Mouse (Mus musculus) cerebellum, adult 11 months (tissue): ENCODE measurements around the gene Vps37c.

Experiments used
- DNase-seq: peaks from one replicate; pipeline ENCODE4 v3.0.0; 2022

Vps37c gene

DNA sequence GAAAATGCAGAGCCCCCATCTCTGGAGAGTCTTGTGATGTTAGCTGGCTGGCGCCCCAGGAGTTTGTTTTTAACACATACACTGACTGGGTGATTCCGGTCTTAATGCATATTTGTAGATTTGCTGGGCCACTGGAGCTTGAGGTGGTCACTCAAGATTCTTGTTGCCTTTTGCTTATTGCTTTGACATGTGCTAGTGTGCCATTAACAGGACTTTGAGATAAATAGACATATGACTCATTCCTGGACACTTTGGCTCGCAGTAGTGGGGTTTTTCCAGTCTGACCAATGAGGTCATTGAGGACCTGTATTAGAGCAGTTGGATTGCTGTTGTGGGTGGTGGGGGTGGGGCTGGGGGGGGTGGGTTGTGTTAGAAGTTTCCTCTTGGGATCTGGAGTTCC lies 1.8 kb downstream of the Vps37c start:
- DNase-seq, result no peak

DNA sequence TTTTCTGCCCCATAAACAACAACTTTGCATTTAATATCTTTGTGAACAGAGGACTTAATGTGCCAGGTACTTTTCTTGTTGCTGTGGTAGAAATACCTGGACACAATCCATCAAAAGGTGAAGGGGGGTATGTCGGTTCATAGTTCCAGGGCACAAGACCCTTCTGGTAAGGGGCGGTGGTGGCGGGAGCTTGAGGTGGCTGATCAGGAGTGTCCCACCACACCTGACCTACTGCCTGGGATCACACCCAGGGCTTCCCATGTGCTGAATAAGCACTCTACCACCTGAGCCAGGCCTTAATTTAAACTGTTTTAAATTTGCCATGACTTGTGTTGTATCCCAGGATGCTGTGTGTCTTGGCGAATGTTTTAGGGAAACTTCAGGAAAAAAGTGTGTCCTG lies 2.6 kb downstream of the Vps37c start:
- no peak for DNase-seq

DNA sequence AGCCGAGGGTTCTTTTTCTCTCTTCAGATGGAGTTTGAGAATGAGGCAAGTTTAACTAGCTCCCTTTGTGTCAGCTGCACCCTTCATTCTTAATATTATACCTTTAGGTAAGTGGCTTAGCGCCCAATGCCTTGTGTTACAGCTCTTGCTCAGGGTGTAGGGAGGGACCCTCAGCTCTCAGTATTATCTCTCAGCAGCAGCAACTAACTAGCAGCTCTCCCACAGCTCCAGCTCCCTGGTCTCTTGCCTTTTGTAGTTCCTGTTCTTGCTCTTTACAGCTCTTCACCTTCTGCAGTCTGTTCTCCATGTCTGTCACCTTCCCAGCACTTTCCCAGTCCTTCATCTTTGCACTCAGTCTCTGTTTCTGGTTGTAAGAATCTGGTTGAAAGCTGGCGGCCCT lies 3.1 kb downstream of the Vps37c start:
- no peak for DNase-seq

DNA sequence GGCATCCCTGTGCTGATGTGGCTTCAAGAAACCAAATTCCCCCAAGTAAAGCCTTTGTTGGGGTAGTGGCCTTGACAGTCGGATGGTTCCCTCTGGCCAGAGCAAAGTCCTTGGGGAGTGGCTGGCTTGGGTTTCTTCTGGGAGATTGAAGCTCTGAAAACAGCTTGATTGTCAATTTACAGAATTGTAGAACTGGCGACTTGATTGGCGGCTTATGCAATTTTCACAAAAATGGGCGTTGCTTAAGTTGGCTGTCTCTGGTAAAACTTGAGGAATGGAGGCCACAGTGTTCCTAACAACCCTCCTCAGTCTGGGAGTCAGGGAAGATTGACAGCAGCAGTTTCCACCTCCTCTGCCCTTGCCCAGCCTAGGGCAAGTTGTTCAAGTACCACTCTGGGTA lies 3.8 kb downstream of the Vps37c start:
- DNase-seq, result no peak

DNA sequence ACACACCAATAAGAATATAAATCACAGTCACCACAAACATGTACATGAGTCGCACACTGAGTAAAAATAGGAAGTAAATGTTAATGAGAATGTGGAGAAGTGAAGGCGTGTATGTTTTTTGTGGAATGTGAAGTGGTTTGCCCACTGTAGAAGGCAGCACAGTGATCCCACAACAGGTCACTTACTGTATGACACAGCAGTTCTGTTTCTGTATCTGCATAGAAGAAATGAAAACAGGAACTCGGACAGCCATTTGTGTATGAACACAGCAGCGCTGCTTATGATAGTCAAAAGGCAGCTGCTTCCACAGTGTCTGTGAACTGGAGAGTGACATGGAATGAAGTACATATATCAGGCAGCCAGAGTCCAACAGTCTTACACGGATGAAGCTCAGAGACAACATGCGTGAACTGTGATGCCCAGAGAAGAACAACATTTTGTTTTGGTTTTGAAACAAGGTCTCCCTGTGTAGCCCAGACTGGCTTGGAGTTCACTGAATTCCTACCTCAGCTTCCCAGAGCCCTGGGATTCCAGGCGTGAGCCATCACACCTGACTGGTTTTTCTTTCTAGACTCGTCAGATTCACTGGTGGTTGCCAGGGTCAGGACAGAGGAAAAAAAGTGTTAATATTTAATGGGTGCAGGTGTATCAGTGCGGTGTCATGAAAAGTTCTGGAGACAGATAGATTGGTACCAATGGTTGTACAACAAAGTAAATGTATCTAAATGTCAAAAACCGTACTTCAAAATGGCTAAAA lies 5.6 kb downstream of the Vps37c start:
- DNase-seq, result no peak

DNA sequence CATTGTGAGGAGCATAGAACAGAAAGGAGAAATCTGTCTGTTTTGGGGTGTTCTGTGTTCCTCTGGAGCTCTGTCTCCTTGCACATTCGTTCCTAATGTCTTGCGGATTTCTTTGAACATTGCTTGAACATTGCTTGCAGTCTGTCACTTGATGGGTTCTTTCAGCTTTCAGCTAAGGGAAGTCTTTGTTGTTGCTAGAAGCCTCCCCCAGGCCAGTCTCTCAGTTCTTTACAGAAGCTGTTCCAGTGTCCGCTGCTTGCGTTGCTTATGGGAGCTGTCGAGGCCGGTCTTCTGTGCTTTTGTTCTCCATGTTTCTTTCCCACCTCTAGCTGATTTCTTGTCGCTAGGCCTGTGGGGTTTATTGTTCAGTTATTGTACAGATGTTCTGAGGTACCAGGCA lies 7.3 kb downstream of the Vps37c start:
- no peak for DNase-seq

DNA sequence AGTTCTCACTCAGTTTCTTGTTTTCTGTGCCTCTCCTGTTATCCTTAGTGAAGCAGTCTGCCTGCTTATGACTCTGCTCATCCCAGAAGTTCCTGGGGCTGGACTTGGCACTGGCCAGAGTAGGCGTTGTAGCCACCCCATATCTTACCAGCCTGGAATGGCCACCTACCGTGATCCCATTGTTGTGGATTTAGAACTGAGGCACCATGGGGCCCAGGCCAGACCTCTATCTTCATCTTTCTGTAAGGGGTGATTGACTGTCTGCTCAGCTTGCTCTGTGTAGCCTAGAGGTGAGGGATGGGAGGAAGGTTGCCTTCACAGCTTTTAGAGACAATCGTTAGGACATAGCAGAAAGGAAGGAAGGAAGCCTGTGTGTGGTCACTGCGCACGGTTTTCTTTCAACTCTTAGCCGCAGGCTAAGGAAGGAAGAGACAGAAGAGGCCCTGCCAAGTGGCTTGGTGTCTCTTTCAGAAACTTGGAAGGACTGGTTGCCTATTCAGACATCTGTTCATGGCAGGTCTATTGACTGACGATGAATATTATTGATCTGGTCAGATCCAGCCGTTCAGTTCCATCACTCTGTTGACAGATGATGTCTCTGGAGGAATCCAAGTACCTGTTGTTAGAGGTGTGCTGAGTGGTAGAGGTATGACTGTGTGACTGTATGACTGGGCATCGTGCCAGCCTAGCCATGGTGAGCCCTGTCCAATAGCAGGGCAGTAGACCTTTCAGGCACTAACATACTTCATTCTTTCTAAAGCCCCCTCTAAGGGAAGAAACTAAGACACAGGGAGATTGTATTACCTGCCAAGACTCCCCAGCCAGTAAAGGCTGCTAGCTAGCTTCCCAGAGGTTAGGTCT lies 9.8 kb downstream of the Vps37c start:
- DNase-seq, result no peak

DNA sequence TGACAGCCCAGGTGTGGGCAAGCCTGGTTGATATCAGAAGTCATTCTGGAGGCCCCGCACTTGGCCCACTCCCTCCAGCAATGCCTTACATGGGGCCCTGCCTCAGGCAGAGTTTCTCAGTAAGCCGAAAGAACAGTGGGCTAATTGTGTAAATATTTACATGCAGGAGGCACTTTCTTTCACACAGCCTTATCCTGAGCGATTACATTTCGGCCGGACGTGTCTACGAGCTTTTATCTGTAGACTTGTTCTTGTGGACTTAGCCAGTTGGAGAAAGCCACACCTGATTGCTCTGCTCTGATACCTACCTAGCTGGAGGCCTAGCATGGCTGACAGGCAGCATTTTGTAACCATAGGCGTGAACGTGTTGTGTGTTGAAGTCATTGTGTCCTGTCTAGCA lies 11.3 kb downstream of the Vps37c start:
- no peak for DNase-seq

DNA sequence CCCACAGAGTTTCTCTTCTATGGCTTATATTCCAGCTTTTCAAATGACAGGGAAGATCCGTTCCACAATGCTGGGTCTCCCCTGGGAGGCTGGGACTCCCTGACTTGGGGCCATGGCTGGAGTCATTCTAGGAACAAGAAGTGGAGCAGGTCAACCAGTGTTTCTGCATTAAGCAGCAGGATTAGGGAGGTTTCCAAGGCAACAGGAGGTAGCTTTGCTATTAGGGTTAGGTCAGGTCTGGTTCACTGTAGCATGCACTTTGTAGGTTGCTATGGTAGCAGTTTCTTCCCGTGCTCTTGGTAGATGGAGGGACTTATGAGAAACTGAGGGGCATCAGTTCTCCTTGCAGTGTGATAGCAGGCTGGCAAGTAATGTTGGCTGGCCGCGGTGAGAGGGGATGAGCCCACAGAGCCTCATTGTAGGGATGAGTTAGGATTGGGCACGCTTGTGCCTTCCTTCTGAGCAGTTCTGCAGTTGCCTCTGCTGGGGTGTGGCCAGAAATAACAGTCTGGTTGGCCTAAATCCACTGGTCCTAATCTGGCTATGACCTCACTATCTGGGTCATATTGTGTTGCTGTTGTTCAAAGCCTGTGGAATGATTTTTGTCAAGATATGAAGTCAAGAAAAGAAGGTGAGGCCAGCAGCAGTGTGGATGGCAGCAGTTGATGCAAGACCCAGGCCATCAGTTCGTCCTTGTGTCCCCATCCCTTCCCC lies 12.6 kb downstream of the Vps37c start:
- peak; percentile 52 for DNase-seq

DNA sequence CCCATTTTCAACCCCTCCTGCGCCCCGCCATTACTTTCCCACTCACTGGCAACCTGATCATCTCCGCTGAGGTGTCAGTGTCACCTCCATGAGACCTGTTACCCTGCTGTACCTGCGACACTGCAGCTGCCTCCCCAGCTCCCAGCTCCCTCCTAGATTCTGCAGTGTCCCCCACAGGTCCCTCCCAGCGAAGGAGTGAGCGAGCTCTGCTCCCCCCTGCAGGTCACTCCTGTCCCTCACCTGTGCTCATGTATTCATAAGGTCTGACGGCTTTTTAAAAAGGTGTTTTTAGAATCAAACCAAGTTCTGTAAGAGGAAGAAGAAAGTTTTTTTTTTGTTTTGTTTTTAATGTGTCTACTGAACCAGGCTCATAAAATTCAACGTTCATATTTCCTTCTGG lies 13.6 kb downstream of the Vps37c start:
- DNase-seq, result no peak

DNA sequence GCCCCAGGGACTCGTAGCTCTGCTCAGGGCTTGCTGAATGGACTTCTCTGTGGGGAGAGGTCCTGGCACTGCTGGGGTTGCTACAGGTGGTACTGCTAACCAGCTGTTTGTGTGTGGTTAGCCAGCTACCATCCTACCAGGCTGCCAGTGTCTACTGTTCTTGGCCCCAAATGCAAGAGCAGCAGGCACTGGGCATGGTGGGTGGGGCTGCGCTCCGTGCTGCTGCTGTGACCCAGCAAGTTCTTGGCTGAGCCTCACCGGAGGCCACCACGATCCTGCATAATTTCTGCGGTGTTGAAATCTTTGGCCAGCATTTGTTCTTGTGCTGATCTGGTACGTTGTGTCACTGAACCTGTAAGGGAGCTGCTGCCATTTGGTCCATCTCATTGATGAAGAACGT lies 14.9 kb downstream of the Vps37c start:
- peak; percentile 48 for DNase-seq

DNA sequence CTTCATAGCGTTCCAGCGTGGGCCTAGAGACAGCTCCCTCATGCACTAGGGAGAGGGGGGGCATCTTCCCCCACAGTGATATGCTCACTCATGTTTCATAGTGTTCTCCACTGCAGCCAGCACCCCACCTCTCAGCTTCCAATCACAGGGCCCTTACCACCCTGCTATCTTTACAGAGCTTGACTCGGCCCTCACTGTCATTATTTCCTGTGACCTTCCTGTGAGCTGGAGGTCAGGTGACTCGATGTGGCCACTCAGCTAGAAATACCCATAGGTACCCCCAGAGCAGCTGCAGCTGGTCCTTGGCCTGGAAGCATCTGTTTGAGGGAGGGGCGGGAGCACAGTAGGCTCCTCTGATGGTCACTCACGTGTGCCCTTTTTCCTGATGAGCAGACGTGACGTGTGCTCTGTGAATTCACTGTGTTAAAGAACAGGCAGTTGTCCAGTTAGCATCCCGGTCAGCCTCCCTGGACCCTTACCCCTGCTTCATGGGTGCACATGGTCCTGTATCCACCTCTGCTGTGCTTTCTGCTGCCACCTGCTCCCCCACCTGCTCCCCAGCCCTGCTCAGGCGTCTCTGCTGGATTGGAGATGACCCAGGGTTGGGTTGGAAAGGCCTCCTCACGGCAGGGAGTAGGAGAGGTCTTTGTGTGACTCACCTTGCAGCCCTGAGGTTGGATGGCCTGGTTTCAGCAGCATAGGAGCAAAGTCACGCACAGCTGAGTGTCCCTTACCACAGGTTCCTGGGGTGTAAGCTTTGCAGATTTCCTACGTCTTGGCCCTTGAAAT lies 18.7 kb downstream of the Vps37c start:
- no peak for DNase-seq

DNA sequence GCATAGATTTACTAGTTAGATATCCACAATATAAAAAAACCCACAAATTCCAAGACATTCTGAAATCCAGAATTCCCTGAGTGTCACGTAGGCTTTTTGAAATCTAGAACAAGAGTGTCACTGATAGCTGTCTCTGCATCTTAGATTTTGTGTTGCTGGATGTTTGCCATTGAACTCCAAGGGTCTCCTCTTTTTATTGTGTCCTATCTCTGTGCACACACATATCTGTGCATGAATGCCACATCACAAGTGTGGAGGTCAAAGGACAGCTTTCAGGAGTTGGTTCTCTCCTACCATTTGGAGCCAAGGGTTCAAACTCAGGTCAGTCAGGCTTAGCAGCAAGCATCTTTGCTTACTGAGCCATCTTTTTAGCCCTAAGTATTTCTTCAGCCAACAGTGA lies 19.3 kb downstream of the Vps37c start:
- no peak for DNase-seq

DNA sequence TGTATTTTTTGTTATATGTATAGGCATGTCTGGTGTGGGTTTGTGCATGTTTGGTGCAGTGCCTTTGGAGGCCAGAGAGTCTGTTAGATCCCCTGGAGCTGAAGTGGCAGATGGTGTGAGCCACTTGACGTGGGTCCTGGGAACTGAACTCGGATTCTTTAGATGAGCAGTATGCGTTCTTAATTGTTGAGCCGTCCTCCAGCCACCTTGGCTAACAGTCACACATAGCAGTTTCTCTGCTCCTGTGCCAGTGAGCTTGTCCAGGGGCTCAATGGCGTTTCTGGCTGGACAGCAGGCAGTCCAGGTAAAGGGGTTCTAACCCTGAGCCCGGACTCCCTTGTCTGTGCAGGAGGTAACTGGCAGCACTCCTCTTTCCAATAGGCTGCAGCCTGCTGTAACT lies 20.4 kb downstream of the Vps37c start:
- DNase-seq, result no peak

DNA sequence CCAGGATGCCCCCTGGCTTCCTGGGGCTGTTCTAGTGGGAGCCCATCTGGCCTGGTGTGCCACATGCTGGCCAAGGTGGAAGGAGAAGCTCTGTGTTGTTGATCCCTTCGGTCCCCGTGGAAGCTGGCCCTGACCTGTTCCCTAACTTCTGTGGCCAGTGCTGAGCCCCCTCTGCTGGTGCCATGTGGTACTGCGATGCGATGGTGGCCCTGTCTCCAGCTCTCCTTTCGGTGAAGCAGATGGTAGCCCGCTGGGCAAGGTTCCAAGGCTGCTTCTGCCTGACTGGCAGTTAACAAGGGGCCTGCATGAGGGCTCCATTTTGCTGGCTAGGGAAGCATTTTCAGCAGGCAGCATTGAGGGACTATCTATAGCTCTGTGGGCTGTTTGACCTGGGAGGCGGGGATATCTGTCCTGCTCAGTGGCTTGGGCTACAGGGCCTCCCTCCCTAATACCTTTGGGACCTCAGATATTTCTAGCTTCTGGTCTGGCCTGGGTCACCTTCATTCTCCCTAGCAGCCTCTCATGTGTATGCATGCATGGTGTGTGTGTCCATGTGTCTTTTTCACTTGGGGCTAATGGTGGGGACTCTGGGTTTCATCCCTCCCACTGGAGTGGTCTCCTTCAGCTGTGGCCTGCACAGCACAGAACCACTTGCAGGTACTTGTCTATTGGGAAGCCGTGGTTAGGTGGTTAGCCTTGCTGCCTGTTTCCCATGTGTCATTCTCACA lies 21.0 kb downstream of the Vps37c start:
- DNase-seq, result peak; percentile 100

DNA sequence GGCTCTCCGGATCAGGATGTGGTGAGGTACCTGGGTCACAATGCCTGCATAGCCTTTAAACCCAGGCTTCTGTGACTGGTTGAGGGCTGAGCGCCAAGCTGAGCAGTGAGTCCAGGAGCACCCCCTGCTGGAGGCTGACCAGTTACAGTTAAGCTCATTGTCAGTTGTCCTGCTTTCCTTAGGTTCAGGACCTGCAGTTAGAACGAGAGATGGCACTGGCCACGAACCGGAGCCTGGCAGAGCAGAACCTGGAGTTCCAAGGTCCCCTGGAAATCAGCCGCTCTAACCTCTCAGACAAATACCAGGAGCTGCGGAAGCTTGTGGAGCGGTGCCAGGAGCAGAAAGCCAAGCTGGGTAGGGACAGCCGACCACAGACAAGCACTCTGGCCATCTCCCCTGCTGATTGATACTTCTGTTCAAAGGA lies 21.6 kb downstream of the Vps37c start:
- peak; percentile 87 for DNase-seq

DNA sequence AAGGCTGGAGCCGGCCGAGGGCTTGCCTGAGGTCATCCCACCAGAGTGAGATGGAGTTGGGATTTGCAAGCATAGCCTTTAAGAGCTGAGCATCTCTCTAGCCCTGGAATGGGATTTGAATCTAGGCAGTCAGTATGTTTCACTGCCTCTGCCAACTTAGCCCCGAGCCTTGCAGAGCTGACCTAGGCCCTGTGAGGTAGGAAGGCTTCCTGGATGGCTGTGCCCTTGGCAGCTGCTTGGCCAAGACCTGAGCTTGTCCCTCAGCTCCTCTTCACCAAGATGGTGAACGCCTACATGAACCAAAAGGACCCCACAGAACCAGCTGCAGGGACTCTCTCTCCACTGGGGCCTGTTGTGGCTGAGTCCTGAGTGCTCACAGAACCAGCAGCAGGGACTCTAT lies 22.2 kb downstream of the Vps37c start:
- DNase-seq, result no peak

DNA sequence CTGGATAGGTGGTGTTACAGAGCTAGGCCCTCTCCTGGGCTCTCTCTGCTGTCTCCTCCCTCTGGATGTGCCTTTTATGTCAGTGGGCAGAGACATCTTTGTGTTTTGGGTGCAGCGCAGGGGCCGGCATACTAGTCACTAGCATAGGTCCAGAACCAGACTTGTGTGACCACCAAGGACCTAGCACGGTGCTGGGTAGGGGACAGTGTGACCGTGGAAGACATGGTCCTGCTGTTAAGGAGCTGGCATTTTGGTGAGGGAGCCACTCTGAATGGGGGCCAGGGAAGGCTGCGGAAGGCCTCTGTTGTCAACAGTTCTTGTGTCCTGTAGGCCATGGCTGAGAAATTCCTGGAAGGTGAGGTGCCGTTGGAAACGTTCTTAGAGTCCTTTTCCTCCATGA lies 23.7 kb downstream of the Vps37c start:
- DNase-seq, result no peak

DNA sequence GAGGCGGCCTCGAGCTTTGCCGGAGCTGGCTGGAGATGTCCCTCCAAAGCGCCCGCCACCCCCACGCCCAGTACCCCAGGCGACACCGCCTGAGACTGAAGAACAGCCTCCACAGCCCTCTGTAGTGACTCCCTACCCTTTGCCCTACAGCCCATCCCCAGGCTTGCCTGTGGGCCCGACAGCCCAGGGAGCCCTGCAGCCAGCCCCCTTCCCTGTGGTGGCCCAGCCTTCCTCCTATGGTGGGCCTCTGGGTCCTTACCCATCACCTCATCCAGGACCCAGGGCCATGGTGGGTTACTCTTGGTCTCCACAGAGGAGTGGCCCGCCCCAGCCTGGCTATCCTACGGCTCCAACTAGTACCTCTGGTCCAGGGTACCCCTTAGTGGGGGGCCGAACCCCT lies 24.1 kb downstream of the Vps37c start:
- DNase-seq, result no peak

DNA sequence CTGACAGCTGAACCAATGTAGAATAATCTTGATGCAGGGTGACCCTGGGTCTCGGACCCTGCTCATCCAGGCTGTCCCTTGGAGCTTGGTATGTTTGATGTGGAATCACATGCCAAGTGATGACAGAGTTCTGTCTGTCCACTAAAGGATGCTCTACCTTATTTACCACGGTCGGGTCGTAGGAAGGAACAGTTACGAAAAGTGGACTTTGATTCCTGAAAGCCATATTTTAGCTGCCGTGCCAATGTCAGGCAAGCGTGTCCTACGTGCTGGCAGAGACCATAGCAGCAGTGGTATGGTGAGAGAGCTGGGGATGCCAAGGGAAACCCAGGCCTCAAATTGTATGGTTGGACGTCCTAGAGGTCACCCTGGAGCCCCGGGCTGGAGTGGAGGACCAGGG lies 25.0 kb downstream of the Vps37c start:
- no peak for DNase-seq

DNA sequence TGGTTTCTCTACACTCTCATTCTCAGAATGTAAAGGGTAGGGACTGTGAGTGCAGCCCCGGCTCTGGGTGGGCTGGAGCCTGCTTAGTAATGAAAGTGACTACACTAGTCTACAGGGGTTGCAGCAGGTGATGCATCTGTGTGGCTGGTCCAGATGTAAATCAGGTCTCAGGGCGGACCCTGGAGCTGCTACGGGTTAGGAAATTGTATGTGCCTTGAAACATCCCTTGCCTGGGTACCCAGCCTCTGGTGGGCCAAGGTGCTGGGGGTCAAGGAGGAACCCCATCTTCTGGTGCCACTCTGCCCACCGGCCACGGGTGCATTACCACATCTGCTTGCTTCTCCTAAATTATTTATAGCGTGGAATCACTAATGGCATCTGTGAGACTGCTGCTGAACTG lies 25.6 kb downstream of the Vps37c start:
- no peak for DNase-seq
